Mouse (Mus musculus) frontal cortex, postnatal 10 days (tissue): ENCODE data around the gene Slc25a53.
A peak's percentile ranks its signal among the peaks of the same experiment; 100 is the strongest.
"Not testable (repeated sequence)": the region's sequence is repeated elsewhere in the genome, so short reads cannot be mapped to it uniquely, and the experiment has no call there.

Source experiments
- DNase-seq, 2 experiments: peaks; one replicate each; pipeline ENCODE4 v3.0.0; 2022; ENCODE audit warnings: low spot score in 2 of 2, mixed read lengths in 1 of 2

Gene Slc25a53

GRCm38 (mm10) chrX:137038000-137038483 lies at the start of gene Slc25a53:
Slc25a53 (minus strand) TSS chrX:137038302.
- DNase-seq: peak; percentile 80 to 85

- DNase-seq: peak; percentile 10 to 11
Observed at GRCm38 (mm10) chrX:137063202-137063601, 25.1 kb upstream of the Slc25a53 start.

GRCm38 (mm10) chrX:137049425-137050225 lies 11.5 kb upstream of the Slc25a53 start, which contains the start of gene Fam199x:
Fam199x (plus strand) TSS chrX:137049594.
- DNase-seq: peak; percentile 52 to 66

GRCm38 (mm10) chrX:137049060-137049424 lies 10.9 kb upstream of the Slc25a53 start:
- no peak for DNase-seq

- DNase-seq: no peak
Observed at GRCm38 (mm10) chrX:137038502-137038901, 400 bp upstream of the Slc25a53 start.

- no peak for DNase-seq
Observed at GRCm38 (mm10) chrX:137037470-137037999, 567 bp downstream of the Slc25a53 start.

GRCm38 (mm10) chrX:137034322-137034721 lies 3.8 kb downstream of the Slc25a53 start:
- DNase-seq: no peak

GRCm38 (mm10) chrX:137031726-137032125 lies 6.4 kb downstream of the Slc25a53 start:
- no peak for DNase-seq

- DNase-seq: no peak
Observed at GRCm38 (mm10) chrX:137030916-137031315, 7.2 kb downstream of the Slc25a53 start.

- peak in 1 of 2 experiments; percentile 43 for DNase-seq
Observed at GRCm38 (mm10) chrX:137019310-137019709, 18.8 kb downstream of the Slc25a53 start.

- DNase-seq: no peak
Observed at GRCm38 (mm10) chrX:137017668-137018067, 20.4 kb downstream of the Slc25a53 start.

- peak in 1 of 2 experiments; percentile 48 for DNase-seq
Observed at GRCm38 (mm10) chrX:137015099-137015709, 22.9 kb downstream of the Slc25a53 start.

GRCm38 (mm10) chrX:136996256-136996655 lies 41.8 kb downstream of the Slc25a53 start:
- no peak for DNase-seq

GRCm38 (mm10) chrX:136993641-136994040 lies 44.5 kb downstream of the Slc25a53 start:
- peak in 1 of 2 experiments; percentile 22 for DNase-seq

- peak; percentile 83 to 84 for DNase-seq
Observed at GRCm38 (mm10) chrX:136992978-136993547, 45.0 kb downstream of the Slc25a53 start, which contains the start of gene Zcchc18. Zcchc18 (plus strand) TSS chrX:136993155.

GRCm38 (mm10) chrX:136992191-136992965 lies 45.7 kb downstream of the Slc25a53 start:
- DNase-seq: no peak

- no peak for DNase-seq
Observed at GRCm38 (mm10) chrX:136991274-136991673, 46.8 kb downstream of the Slc25a53 start.

GRCm38 (mm10) chrX:136986039-136986438 lies 52.1 kb downstream of the Slc25a53 start:
- DNase-seq: no peak

GRCm38 (mm10) chrX:136978616-136979015 lies 59.5 kb downstream of the Slc25a53 start:
- no peak for DNase-seq

- DNase-seq: peak; percentile 36 to 80
Observed at GRCm38 (mm10) chrX:136976424-136977084, 61.5 kb downstream of the Slc25a53 start, which contains the start of the genes Tmsb15l and Tmsb15b1. Tmsb15l (minus strand) TSS chrX:136976869. Tmsb15b1 (minus strand) TSS chrX:136976874.

- DNase-seq: not testable (repeated sequence)
Observed at GRCm38 (mm10) chrX:136975397-136975796, 62.7 kb downstream of the Slc25a53 start, which contains the start of gene Tmsb15b2. Tmsb15b2 (minus strand) TSS chrX:136975497.
